Mouse (Mus musculus) neural tube, embryonic 14.5 days (tissue): Measurements from ENCODE around the gene Med17. TPM values are rescaled to one million over a fixed set of nuclear protein-coding genes. Genes with fewer than 3 reads are reported as not detected.

Experiments used
- ATAC-seq: fragments of 200-750 bp; cut with Nextera tagmentation; 2 replicates; pipeline ENCODE4 v1.8.0; 2017; ENCODE audit warnings: low read depth, mild to moderate bottlenecking, moderate TSS enrichment, moderate library complexity
- H3K27ac ChIP-seq: fragments of 300-500 bp; sonication (generic); 2 replicates; pipeline ENCODE4 v1.5.1; 2014; ENCODE audit warnings: low read depth, mild to moderate bottlenecking, control low read depth, low read length, moderate library complexity, mixed read lengths
- H3K27me3 ChIP-seq: fragments of 300-500 bp; sonication (generic); 2 replicates; pipeline ENCODE4 v1.6.1; 2014; ENCODE audit warnings: low read length; ENCODE audit not compliant: control insufficient read depth, insufficient read depth
- H3K36me3 ChIP-seq: fragments of 300-500 bp; sonication (generic); 2 replicates; pipeline ENCODE4 v1.6.1; 2014; ENCODE audit warnings: low read length, mixed read lengths; ENCODE audit not compliant: control insufficient read depth, insufficient read depth
- H3K4me1 ChIP-seq: fragments of 300-500 bp; sonication (generic); 2 replicates; pipeline ENCODE4 v1.6.1; 2014; ENCODE audit warnings: low read length; ENCODE audit not compliant: control insufficient read depth, insufficient read depth
- H3K4me2 ChIP-seq: fragments of 300-500 bp; sonication (generic); 2 replicates; pipeline ENCODE4 v1.6.1; 2014; ENCODE audit warnings: mild to moderate bottlenecking, low read depth, low read length, control low read depth
- H3K4me3 ChIP-seq: fragments of 300-500 bp; sonication (generic); 2 replicates; pipeline ENCODE4 v1.5.1; 2014; ENCODE audit warnings: low read depth, low read length, control low read depth, mixed read lengths
- H3K9ac ChIP-seq: fragments of 300-500 bp; sonication (generic); replicated peaks from 2 replicates; pipeline ENCODE4 v1.6.1; 2014; ENCODE audit warnings: low read depth, mild to moderate bottlenecking, control low read depth, low read length, mixed read lengths
- H3K9me3 ChIP-seq: fragments of 300-500 bp; sonication (generic); 2 replicates; pipeline ENCODE4 v1.6.1; 2016; ENCODE audit warnings: low read length; ENCODE audit not compliant: control insufficient read depth
- WGBS: fragments of 180-500 bp; shearing (Covaris S2); extraction: QIAGEN DNeasy Blood & Tissue Kit; methylation state at CpG from one replicate; pipeline ENCODE4 v1.1.7; 2014; 5-methylcytosine and 5-hydroxymethylcytosine counted together
- polyA plus RNA-seq: library from polyadenylated mRNA; unstranded; fragments of >200 nt; fragmentation: Nextera tagmentation; extraction: Ambion mirVana; gene quantifications from 2 replicates; pipeline ENCODE4 v1.2.1, GENCODE M21; 2014

Med17 gene
- polyA plus RNA-seq, 1 experiment from 2014 or later: 33.0 TPM

- Histone ChIP-seq H3K27me3 (no peaks in the 10 kb centered on the region), H3K9ac (no peak overlapping the region)
- WGBS: 26% methylated on average over 2 of the region's 2 CpGs
These were observed 18.7 kb upstream of the Med17 start for GRCm38 (mm10) chr9:15298451-15298850.

GRCm38 (mm10) chr9:15297112-15297511, 17.4 kb upstream of the Med17 start:
- H3K4me1 ChIP-seq: no peaks in the 10 kb centered on the region
- H3K9me3 ChIP-seq: no peaks in the 10 kb centered on the region
- 86% methylated on average over 7 of the region's 7 CpGs for WGBS
- H3K4me3 ChIP-seq: no peak overlapping the region
- no peak overlapping the region for H3K4me2 ChIP-seq
- no peak for ATAC-seq
- no peak overlapping the region for H3K27ac ChIP-seq
- H3K36me3 ChIP-seq: no peaks in the 10 kb centered on the region
- no peaks in the 10 kb centered on the region for H3K27me3 ChIP-seq
- H3K9ac ChIP-seq: no peak overlapping the region

More at GRCm38 (mm10) chr9:15298451-15298850, 18.7 kb upstream of the Med17 start:
- Histone ChIP-seq H3K4me2 (no peak overlapping the region), H3K4me1 (no peaks in the 10 kb centered on the region), H3K27ac (no peak overlapping the region), H3K36me3 (no peaks in the 10 kb centered on the region), H3K9me3 (no peaks in the 10 kb centered on the region), H3K4me3 (no peak overlapping the region)
- ATAC-seq: no peak

- Histone ChIP-seq H3K4me3 (no peak overlapping the region), H3K27me3 (no peaks in the 10 kb centered on the region), H3K4me1 (no peaks in the 10 kb centered on the region), H3K4me2 (no peak overlapping the region), H3K27ac (no peak overlapping the region), H3K36me3 (peaks cover 5% of the 10 kb centered on the region; the same call in 1 of the 2 replicates), H3K9ac (no peak overlapping the region), H3K9me3 (no peaks in the 10 kb centered on the region)
- 90% methylated on average over 6 of the region's 6 CpGs for WGBS
- no peak for ATAC-seq
These were observed 9.5 kb upstream of the Med17 start for GRCm38 (mm10) chr9:15289251-15289650.

GRCm38 (mm10) chr9:15288402-15288801, 8.7 kb upstream of the Med17 start:
- no peak overlapping the region for H3K4me3 ChIP-seq
- no peaks in the 10 kb centered on the region for H3K9me3 ChIP-seq
- H3K27ac ChIP-seq: no peak overlapping the region
- ATAC-seq: no peak
- peaks cover 5% of the 10 kb centered on the region; the same call in 1 of the 2 replicates for H3K36me3 ChIP-seq
- no peaks in the 10 kb centered on the region for H3K4me1 ChIP-seq
- no peak overlapping the region for H3K4me2 ChIP-seq
- H3K9ac ChIP-seq: no peak overlapping the region
- WGBS: 92% methylated on average over 3 of the region's 3 CpGs
- H3K27me3 ChIP-seq: no peaks in the 10 kb centered on the region

- no peaks in the 10 kb centered on the region for H3K27me3 ChIP-seq
- H3K36me3 ChIP-seq: peaks cover 5% of the 10 kb centered on the region; the same call in 1 of the 2 replicates
- H3K27ac ChIP-seq: no peak overlapping the region
- no peaks in the 10 kb centered on the region for H3K4me1 ChIP-seq
- H3K9ac ChIP-seq: no peak overlapping the region
- H3K4me2 ChIP-seq: no peak overlapping the region
- 54% methylated on average over 6 of the region's 6 CpGs for WGBS
- H3K4me3 ChIP-seq: no peak overlapping the region
- no peaks in the 10 kb centered on the region for H3K9me3 ChIP-seq
- ATAC-seq: no peak
These were observed 8.1 kb upstream of the Med17 start for GRCm38 (mm10) chr9:15287846-15288245.

- Histone ChIP-seq H3K27ac (no peak overlapping the region), H3K9ac (no peak overlapping the region), H3K36me3 (peaks cover 2% of the 10 kb centered on the region; the same call in 1 of the 2 replicates), H3K4me3 (no peak overlapping the region), H3K9me3 (no peaks in the 10 kb centered on the region), H3K27me3 (no peaks in the 10 kb centered on the region), H3K4me2 (no peak overlapping the region), H3K4me1 (peaks cover 6% of the 10 kb centered on the region)
- WGBS: 66% methylated on average over 3 of the region's 3 CpGs
- ATAC-seq: no peak
These were observed 5.7 kb upstream of the Med17 start for GRCm38 (mm10) chr9:15285443-15285842.

- 48% methylated on average over 5 of the region's 5 CpGs for WGBS
- peak overlapping the region; percentile 85 for H3K4me3 ChIP-seq
- no peaks in the 10 kb centered on the region for H3K27me3 ChIP-seq
- peaks cover 1% of the 10 kb centered on the region; the same call in 1 of the 2 replicates for H3K36me3 ChIP-seq
- H3K4me2 ChIP-seq: peak overlapping the region; percentile 87
- peaks cover 15% of the 10 kb centered on the region for H3K4me1 ChIP-seq
- H3K9ac ChIP-seq: peak overlapping the region; percentile 90
- peak overlapping the region; percentile 62; the same call in 1 of the 2 replicates for H3K27ac ChIP-seq
- 0 out of 2 replicates have a peak, but pooled peaks have one; percentile 1 for ATAC-seq
- no peaks in the 10 kb centered on the region for H3K9me3 ChIP-seq
These were observed 754 bp upstream of the Med17 start for GRCm38 (mm10) chr9:15280491-15280879.

- no peaks in the 10 kb centered on the region for H3K9me3 ChIP-seq
- H3K9ac ChIP-seq: peak overlapping the region; percentile 90
- peak overlapping the region; percentile 87 for H3K4me2 ChIP-seq
- H3K27me3 ChIP-seq: no peaks in the 10 kb centered on the region
- H3K36me3 ChIP-seq: peaks cover 14% of the 10 kb centered on the region
- H3K4me1 ChIP-seq: peaks cover 15% of the 10 kb centered on the region
- H3K27ac ChIP-seq: peak overlapping the region; percentile 82
- peak overlapping the region; percentile 85 for H3K4me3 ChIP-seq
- ATAC-seq: no peak
- WGBS: 10% methylated on average over 19 of the region's 19 CpGs
These were observed 537 bp downstream of the Med17 start for GRCm38 (mm10) chr9:15279139-15279648.

- no peak overlapping the region for H3K4me2 ChIP-seq
- WGBS: 94% methylated on average over 3 of the region's 3 CpGs
These were observed 1.4 kb downstream of the Med17 start for GRCm38 (mm10) chr9:15278343-15278742.

More at GRCm38 (mm10) chr9:15278343-15278742, 1.4 kb downstream of the Med17 start:
- H3K36me3 ChIP-seq: peaks cover 23% of the 10 kb centered on the region
- H3K9me3 ChIP-seq: no peaks in the 10 kb centered on the region
- ATAC-seq: no peak
- H3K4me1 ChIP-seq: peaks cover 15% of the 10 kb centered on the region
- no peak overlapping the region; the same call in 1 of the 2 replicates for H3K9ac ChIP-seq
- H3K27ac ChIP-seq: no peak overlapping the region
- no peak overlapping the region for H3K4me3 ChIP-seq
- H3K27me3 ChIP-seq: no peaks in the 10 kb centered on the region
